Mouse (Mus musculus) testis, postnatal 14 days (tissue): Measurements from ENCODE around the gene Sbno1.
A peak's percentile ranks its signal among the peaks of the same experiment; 100 is the strongest.

Experiments
- DNase-seq: peaks from one replicate; pipeline ENCODE4 v3.0.0; 2021; ENCODE audit warnings: low spot score

Sbno1 gene

GRCm38 (mm10) chr5:124425412-124426259 lies at the start of gene Sbno1:
Sbno1 (minus strand) TSS chr5:124426001.
- DNase-seq = peak; percentile 96

DNA sequence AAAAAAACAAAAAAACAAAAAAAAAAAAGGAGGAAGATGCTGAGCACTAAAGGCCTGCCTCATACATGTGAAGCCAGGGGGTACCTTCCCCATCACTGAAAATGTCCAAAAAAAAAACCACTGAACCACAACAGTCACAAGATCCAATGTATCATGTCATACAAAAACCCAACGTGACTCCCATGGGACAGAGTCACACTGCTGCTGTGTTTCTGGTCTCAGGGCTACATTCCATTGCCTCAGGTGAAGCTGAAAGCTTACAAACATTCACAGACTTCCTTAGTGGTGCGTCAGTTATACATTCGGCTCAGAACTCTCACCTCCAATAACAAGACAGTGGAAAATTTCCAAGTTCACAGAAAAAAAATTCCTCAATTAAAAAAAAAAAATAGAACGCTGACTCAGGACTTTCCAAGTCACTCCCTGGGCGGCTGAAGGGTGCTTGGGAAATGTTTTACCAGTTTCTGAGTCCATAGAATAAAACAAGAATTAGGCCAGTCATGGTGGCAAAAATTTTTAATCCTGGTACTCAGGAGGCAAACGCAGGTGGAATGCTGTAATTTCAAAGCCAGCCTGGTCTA lies 44.9 kb upstream of the Sbno1 start:
- no peak for DNase-seq

DNA sequence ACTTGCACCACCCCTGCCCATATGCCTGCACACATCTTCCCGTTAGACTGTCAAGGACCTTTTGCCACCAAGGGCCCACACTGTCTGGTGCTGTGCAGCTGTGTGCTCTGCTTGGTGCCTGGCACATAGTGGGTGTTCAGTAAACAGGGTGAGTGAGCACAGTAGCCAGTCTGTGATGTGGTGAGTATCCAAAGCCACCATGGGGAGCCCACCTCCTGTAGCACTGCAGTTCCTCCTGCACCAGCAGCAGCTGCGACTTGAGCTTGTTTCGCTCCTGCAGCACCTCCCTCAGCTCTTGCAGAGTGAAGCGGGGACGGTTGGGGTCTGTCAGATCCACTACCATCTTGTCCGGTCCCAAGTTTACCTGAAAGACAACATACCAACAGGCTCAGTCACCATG lies 43.7 kb upstream of the Sbno1 start:
- no peak for DNase-seq

GRCm38 (mm10) chr5:124468365-124468764 lies 42.6 kb upstream of the Sbno1 start:
- DNase-seq = no peak

DNA sequence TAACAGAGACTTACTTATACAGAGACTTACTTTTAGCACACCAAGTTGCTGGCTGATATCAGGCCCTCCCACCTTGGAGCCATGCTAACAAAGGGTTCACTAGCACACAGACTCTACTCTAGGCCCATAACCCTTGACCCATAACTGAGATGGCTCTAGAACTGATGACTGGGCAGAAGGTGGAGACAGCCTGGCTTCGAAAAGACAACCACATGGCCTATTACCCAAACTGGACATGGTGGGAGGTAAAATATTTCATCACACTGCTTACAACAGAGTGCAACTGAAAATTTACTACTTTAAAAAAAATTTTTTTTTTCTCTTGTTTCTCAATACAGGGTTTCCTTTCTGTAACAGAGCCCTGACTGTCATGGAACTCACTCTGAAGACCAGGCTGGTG lies 42.0 kb upstream of the Sbno1 start:
- DNase-seq = no peak

DNA sequence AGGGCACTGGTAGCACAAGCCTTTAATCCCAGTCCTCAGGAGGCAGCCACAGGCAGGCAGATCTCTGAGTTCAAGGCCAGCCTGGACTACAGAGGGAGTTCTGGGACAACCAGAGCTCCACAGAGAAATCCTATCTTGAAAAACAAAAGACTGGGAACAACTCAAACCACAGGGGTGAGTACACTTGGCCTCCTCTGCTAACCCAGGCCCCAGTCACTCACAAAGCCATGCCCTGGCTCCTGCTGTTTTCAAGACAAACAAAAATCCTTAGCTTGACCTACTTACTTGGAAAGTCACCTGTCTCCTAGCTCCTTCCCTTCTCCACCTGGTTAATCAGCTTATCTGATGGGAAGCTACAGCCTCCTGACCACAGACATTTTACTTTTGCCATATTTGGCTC lies 39.1 kb upstream of the Sbno1 start:
- DNase-seq = no peak

DNA sequence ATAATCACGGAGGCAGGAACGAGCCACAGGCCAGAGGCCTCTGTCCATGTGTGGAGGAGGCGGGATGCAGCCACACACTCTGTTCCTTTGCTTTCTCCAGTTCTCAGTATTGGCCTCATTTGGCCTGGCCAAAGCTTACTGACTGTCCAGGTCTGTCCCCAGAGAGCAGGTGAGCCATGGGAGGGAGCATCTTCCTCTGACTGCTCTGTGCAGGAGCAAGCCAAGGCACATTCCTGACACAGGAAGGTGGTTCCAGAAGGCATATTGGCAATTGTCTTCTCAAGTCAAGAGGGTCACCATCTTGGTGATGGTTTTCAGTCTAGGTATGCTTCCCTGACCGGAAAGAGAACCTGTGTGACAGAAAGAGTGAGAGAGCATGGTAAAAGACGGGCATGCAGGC lies 37.7 kb upstream of the Sbno1 start:
- DNase-seq = no peak

DNA sequence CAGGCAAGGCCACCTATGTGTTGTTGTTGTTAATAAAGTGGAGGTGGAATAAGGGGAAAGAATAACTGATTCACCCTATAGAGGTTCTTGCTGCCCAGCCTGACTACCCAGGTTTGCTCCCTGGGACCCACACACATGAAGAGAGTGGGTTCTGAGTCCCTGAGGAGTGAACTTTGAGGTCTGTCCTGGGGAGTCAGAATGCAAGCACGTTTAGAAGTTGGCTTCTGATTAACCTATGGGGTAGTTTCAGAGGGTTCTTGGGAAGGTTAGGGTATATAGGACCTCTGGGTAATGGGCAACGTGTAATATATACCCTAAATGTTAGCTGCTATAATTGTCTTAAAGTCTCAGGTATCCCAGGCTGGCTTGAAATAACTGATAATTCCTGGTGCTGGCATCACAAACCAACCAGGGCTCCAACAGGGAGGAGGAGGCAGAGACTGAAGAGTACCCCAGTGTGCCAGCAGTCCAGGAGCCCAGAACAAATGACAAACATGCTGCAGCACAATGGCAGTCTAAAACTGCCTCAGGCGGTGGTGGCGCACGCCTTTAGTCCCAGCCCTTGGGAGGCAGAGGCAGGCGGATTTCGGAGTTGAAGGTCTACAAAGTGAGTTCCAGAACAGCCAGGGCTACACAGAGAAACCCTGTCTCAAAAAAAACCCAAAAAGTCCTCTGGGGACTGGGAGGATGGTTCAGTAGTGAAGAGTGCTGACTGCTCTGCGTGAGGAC lies 36.7 kb upstream of the Sbno1 start:
- no peak for DNase-seq

DNA sequence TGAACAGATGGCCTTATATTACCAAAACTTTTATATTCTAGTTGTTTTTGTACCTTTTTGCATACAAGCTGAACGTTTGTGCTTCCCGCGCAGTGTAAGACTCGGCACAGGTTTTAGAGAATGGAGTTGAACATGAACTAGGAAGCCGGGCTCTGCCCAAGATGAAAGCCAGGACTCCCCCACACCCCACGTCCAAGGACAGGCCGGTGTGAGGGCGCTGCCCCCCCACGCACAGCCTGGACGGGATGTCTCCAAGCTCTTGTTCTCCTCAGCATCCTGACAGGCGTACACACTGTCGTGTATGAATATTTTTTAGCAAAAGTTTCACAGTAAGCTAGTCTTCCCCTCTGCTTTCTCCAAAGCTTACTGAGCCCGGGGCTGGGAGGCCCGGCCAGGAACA lies 35.1 kb upstream of the Sbno1 start:
- DNase-seq = peak; percentile 82

DNA sequence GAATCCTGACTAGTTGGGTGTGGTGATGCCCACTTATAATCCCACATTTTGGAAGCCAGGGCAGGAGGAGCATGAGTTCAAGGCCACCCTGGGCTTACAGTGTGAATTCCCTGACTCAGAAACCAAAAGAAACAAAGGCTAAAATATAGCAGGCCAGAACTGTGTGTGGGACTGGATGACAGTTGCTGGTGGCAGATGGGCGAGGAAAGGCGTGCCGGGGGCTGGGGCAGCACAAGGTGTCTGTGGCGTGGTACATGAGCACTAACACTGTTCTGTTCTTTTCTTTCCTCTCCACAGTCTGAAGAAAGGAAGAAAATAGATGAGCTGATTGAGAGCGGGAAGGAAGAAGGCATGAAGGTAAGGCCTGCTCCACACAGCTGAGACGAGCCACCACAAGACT lies 31.0 kb upstream of the Sbno1 start:
- DNase-seq = no peak

GRCm38 (mm10) chr5:124454082-124454419 lies 28.2 kb upstream of the Sbno1 start:
- DNase-seq = no peak

- DNase-seq = peak; percentile 81
Measured at GRCm38 (mm10) chr5:124453339-124454081, 27.7 kb upstream of the Sbno1 start.

DNA sequence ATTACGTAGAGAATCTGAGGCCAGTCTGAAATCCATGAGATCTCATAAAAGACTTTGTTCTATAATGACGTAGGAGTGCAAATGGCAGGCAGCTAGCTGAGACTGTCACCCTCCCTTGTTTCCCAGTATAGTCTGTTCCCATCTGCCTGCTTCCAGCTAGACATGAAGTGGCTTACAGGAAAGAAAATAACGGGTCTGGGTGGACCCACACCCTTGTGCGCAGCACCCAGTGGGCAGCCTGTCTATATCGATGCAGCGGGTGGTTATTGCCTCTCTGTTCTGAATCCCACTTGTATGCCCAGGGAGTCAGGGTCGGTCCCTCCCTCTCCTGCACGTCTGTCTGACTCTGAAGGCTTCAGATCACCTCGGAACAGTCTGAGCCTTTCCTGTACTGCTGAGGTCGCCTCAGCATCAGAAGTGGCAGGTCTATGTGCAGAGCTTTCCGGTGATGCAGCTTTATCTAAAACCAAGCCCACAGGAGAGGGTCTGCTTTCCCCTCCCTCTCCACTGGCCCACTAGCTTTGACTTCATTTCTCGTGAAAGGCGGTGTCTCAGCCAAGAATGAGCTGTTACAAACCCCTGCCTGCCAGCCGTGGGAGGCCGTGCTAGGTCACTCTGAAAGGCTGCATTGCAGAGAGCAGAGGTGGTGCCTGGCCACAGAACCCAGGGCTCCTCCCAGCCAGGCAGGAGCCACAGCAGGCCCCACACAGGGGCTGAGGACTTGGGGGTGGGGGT lies 26.9 kb upstream of the Sbno1 start:
- DNase-seq = peak; percentile 62

DNA sequence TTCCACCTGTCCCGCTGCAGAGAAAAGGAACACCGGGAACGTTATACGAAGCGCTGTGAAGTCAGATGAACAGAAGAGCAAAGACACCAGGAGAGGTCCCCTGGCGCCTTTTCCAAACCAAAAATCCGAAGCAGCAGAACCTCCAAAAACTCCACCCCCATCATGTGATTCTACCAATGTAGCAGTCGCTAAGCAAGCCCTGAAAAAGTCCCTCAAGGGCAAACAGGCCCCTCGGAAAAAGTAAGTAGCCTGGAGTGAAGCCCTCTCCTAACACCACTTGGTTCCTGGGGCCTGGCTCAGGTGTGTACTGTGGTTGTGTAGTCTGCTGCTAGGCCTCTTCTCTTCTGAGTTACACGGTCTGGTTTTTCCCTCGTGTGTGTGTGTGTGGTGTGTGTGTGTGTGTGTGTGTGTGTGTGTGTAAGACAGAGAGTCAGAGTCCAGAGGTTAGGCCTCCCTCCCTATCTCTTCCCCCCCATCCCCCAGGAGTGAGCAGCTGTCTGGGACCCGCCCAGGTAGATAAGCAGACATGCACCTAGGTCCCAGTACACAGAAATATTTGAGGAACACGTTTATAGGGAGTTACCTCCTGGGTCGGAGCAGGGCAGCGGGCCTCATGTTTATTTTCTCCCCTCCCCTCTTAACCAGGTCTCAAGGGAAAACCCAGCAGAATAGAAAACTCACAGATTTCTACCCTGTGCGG lies 25.0 kb upstream of the Sbno1 start:
- no peak for DNase-seq

- DNase-seq = no peak
Measured at GRCm38 (mm10) chr5:124450051-124450450, 24.2 kb upstream of the Sbno1 start.

DNA sequence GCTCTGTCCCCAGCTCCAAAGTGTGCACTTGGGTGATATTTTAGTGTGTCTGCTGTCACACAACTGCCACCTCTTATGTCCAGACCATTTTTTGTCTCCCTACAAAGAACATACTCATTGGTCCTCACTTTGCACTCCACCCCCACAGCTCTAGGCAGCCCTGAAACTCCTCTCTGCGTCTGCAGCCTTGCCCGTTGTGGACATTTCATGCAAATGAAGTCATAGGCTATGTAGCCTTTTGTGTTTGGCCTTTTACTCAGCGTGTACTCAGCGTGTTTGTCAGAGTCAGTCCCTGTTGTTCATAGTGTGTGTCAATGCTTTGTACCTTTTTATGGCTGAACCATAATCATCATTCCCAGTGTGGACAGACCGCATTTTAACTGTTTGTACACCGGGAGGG lies 23.7 kb upstream of the Sbno1 start:
- DNase-seq = no peak

DNA sequence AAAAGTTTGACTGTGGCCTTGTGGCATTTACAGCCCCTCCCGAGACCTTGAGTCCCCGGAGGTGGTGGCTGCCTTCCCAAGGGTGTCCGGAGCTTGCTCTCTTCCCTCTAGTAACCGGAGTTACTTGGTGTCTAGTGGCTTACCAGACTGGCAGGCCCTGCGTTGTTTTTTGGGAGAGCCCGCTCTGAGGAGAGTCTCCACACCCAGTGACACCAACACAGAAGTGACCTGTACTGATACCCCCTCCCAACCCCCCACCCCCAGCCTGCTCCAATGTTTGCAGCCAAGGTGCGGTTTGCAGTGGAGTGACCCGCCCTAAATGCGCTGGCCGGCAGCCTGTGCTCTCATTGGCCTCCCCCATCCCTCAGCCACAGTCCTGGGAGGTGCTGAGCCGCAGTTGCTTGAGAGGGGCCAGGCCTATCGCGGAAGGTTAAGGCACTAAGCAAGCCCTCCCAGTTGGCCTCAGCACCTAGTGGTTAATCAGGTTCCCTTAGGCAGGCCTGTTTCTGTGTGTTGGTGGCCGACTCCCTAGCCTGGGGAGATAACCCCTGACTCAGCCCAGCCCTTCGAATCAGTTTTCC lies 20.6 kb upstream of the Sbno1 start:
- peak; percentile 67 for DNase-seq

- DNase-seq = peak; percentile 49
Measured at GRCm38 (mm10) chr5:124445621-124446293, 20.0 kb upstream of the Sbno1 start.

GRCm38 (mm10) chr5:124444661-124445561 lies 19.1 kb upstream of the Sbno1 start:
- peak; percentile 71 for DNase-seq
